Mouse (Mus musculus) lung, postnatal 14 days (tissue): ENCODE data around the gene Fcer1g.
"Not testable (repeated sequence)": the region's sequence is repeated elsewhere in the genome, so short reads cannot be mapped to it uniquely, and the experiment has no call there.

ENCODE experiments used
- DNase-seq: peaks from one replicate; pipeline ENCODE4 v3.0.0; 2021

Fcer1g gene

DNA sequence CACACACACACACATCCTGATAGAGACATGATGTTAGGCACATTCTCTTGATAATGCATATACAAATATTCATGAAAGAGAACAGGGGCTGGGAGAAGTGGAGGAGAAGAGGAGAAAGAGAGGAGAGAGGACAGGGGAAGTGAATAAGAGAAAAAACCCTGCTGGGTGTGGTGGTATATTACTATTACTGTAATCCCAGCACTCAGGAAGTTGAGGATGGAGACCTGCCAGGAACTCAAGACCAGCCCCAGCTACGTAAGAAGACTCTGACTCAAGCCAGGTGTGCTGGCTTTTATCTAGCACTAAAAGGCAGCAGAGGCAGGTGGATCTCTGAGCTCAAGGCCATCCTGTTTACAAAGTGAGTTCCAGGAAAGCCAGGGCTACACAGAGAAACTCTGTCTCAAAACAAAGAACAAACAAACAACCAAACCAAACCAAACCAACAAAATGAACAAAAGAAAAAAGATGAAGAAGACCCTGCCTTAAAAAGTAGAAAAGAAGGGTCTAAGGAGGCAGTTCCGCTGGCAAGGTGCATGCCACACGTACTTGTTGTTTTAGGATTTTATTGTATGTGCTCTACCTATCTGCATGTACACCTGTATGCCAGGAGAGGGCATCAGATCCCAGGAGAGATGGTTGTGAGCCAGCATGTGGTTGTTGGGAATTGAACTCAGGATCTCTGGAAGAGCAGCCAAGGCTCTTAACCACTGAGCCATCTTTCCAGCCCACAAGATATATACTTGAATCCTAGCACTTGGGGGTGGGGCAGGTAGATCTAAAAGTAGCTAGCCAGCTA, 29.7 kb upstream of the Fcer1g start:
- no peak for DNase-seq

- peak; percentile 48 for DNase-seq
Observed at GRCm38 (mm10) chr1:171263185-171263611, 29.0 kb upstream of the Fcer1g start.

GRCm38 (mm10) chr1:171262594-171263130, 28.5 kb upstream of the Fcer1g start:
- peak; percentile 73 for DNase-seq

- DNase-seq: no peak
Observed at GRCm38 (mm10) chr1:171260316-171260715, 26.2 kb upstream of the Fcer1g start.

- DNase-seq: no peak
Observed at GRCm38 (mm10) chr1:171258921-171259320, 24.8 kb upstream of the Fcer1g start.

- no peak for DNase-seq
Observed at GRCm38 (mm10) chr1:171257781-171258180, 23.6 kb upstream of the Fcer1g start.

- peak; percentile 76 for DNase-seq
Observed at GRCm38 (mm10) chr1:171256937-171257548, 22.9 kb upstream of the Fcer1g start.

GRCm38 (mm10) chr1:171256095-171256818, 22.1 kb upstream of the Fcer1g start:
- DNase-seq: no peak

DNA sequence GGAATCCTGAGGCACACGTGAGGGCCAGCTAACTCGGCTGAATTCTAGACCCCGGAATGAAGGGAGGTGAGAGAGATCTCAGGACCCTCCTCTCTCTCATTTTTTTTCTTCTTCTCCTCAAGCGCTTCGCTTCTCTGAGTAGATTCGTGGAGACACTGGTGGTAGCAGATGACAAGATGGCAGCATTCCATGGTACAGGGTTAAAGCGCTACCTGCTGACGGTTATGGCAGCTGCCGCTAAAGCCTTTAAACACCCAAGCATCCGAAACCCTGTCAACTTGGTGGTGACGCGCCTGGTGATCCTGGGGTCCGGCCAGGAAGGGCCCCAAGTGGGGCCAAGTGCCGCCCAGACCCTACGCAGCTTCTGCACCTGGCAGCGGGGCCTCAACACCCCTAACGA, 18.2 kb upstream of the Fcer1g start:
- no peak for DNase-seq

DNA sequence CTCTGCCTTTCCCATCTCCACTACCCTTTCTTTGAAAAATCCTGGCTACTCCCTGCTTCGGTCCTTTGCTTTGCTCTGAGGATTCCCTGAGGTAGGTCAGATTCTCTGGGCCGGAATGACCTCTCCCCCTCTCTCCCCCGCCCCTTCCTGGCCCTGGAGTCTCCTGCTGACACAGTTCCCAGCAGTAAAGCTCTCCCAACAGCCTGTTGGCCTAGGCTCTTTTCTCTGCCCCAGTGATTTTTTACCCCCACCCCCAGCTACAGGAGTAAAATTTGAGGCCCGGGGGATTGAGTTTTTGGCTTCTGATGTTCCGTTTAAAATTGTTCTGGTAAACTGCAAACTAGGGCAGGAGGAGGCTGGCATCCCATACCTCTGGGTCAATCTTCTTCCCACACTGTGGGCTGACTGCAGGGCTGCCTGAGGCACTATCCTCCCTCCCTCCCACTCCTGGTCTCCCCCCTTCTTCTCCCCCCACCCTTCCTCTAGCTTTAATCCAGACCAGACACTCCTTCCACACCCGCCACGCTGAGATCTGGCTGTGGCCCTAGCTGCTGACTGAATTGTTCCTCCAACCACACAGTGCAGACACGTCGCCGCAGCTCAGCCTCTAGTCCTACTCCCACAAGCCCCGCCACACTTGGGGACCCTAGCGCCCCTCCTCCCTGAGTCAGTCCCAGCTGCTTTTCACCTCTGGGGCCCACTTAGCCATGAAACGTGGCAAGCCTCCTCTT, 17.6 kb upstream of the Fcer1g start:
- no peak for DNase-seq

DNA sequence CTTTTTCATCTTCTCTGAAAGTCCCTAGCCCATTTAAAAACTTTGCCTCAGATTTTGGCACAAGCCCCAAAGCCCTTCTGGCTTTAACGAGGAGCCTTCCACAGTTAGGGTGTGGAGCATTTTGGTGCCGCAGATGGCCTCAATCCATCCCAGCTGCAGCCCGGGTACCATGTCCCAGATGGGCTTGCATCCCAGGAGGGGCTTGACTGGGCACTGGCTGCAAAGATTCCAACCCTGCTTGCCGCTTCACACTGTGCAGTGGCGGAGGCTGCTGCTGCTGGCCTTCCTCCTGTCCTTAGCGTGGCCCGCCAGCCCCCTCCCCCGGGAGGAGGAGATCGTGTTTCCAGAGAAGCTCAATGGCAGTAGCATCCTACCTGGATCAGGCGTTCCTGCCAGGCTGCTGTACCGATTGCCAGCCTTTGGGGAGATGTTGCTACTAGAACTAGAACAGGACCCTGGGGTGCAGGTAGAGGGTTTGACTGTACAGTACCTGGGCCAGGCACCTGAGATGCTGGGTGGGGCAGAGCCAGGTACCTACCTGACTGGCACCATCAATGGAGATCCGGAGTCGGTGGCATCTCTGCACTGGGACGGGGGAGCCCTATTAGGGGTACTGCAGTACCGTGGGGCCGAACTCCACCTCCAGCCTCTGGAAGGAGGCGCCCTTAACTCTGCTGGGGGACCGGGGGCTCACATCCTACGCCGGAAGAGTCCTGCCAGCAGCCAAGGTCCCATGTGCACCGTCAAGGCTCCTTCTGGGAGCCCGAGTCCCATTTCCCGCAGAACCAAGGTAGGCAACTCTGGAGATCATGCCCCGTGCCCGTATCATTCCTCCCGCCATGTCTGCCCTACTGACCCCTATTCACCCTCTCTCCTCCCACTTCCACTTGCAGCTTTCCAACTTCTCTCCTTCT, 16.8 kb upstream of the Fcer1g start, which contains the start of gene Ndufs2:
Gene Ndufs2 (minus strand): TSS at position 709 of the 914 bp plus-strand sequence.
- no peak for DNase-seq

- no peak for DNase-seq
Observed at GRCm38 (mm10) chr1:171249913-171250600, 15.9 kb upstream of the Fcer1g start, which contains the start of gene Adamts4. Gene Adamts4, plus strand, starts transcription at chr1:171250421.

DNA sequence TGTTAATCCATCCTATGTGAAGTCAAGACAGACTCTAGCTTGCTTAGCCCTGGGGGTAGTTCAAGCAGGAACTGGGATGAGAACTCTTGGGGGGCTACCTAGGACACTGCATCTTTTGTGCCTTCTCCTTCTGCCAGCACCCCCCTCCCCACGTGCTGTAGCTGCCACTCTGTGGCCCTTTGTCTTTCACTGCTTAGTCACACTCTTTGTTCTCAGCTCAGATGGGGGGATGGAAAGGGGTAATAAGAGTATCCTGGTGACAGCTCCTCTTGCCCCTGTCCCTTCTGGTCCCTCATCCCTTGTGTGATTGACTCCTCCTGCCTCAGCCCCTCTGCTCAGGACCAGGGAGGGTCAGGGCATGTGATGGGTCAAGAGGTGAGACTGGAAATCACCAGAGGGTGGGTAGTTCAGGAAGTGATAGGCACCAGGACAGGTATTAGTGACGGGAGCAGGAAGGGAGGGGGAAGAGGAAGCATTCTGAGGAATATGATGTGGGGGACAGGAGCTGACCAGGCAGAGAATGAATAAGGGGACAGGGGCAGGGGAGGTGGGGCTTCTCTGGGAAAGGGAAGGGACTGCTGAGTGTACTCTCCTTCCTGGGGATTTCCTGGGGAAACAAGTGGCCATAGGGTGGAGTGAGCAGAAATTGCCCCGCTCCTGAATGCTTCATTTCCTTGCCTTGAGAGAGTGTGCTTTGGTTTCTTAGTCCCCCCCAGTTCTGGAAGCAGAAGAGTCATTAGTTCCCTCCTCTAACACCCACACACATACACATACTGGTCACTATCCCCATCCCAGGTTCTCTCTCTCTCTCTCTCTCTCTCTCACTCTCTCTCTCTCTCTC, 14.4 kb upstream of the Fcer1g start:
- no peak for DNase-seq

- no peak for DNase-seq
Observed at GRCm38 (mm10) chr1:171247916-171248315, 13.8 kb upstream of the Fcer1g start.

- DNase-seq: no peak
Observed at GRCm38 (mm10) chr1:171247453-171247841, 13.3 kb upstream of the Fcer1g start.

- peak; percentile 98 for DNase-seq
Observed at GRCm38 (mm10) chr1:171246709-171247452, 12.7 kb upstream of the Fcer1g start.

- no peak for DNase-seq
Observed at GRCm38 (mm10) chr1:171245353-171245752, 11.2 kb upstream of the Fcer1g start.

DNA sequence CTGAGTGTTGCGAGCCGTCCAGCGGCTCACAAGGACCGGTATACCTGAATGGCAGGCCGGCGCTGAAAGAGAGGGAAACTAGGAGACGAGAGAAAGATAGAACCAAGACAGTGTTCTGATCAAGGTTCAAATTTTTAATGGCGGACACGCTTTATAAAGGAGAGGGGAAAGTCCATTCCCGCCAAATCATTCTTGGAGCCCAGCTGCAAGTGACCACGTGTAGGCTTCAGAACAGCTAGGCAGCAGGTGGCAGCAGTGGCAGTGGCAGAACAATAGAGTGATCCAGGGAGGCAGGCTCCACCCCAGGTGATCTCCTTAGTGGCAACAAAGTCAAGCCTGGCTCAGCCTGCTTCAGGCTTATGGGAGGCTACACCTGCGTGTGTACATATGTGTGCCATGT, 7.8 kb upstream of the Fcer1g start:
- not testable (repeated sequence) for DNase-seq

GRCm38 (mm10) chr1:171240911-171241310, 6.7 kb upstream of the Fcer1g start:
- DNase-seq: no peak
